Mouse (Mus musculus): ENCODE measurements around the gene Kif28. TPM values are rescaled to one million over a fixed set of nuclear protein-coding genes. Genes with fewer than 3 reads are reported as not detected.
A peak's percentile ranks its signal among the peaks of the same experiment; 100 is the strongest.
"Not testable (repeated sequence)": the region's sequence is repeated elsewhere in the genome, so short reads cannot be mapped to it uniquely, and the experiment has no call there.

The Kif28 gene
- polyA plus RNA-seq, 1 experiment from 2014 or later, result not detected

- H3K9me3 ChIP-seq (ENCODE audit: control insufficient read depth), result no peaks in the 10 kb centered on the region
- H3K9ac ChIP-seq (ENCODE audit: low read depth, low read length), result no peak overlapping the region
- H3K27ac ChIP-seq (ENCODE audit: low read depth, low read length), result no peak overlapping the region
- ATAC-seq, result no peak
- WGBS, result 88% methylated on average over 3 of the region's 3 CpGs
- H3K36me3 ChIP-seq (ENCODE audit: control insufficient read depth, insufficient read depth), result no peaks in the 10 kb centered on the region
- TF ChIP-seq CTCF (IDR thresholded peaks at IDR 0.05; ENCODE audit: low read depth), result no peak
- H3K4me3 ChIP-seq (ENCODE audit: low read depth, low read length), result no peak overlapping the region
- no peaks in the 10 kb centered on the region for H3K27me3 ChIP-seq (replicated peaks; ENCODE audit: control insufficient read depth, insufficient read depth, low read length)
- H3K4me1 ChIP-seq (replicated peaks; ENCODE audit: control insufficient read depth, insufficient read depth, low read length), result no peaks in the 10 kb centered on the region
- H3K4me2 ChIP-seq (replicated peaks; ENCODE audit: low read depth), result no peak overlapping the region
Measured at GRCm38 (mm10) chr1:179731391-179731790, 13.7 kb downstream of the Kif28 start.

- no peak overlapping the region for H3K4me3 ChIP-seq (ENCODE audit: low read depth, low read length)
- no peaks in the 10 kb centered on the region for H3K27me3 ChIP-seq (replicated peaks; ENCODE audit: control insufficient read depth, insufficient read depth, low read length)
- no peaks in the 10 kb centered on the region for H3K36me3 ChIP-seq (ENCODE audit: control insufficient read depth, insufficient read depth)
- WGBS, result 88% methylated on average over 10 of the region's 10 CpGs
- no peak for ATAC-seq
- no peak overlapping the region for H3K27ac ChIP-seq (ENCODE audit: low read depth, low read length)
- H3K4me1 ChIP-seq (replicated peaks; ENCODE audit: control insufficient read depth, insufficient read depth, low read length), result no peaks in the 10 kb centered on the region
- H3K9me3 ChIP-seq (ENCODE audit: control insufficient read depth), result no peaks in the 10 kb centered on the region
- H3K9ac ChIP-seq (ENCODE audit: low read depth, low read length), result no peak overlapping the region
- H3K4me2 ChIP-seq (replicated peaks; ENCODE audit: low read depth), result no peak overlapping the region
- no peak for TF ChIP-seq CTCF (IDR thresholded peaks at IDR 0.05; ENCODE audit: low read depth)
Measured at GRCm38 (mm10) chr1:179728661-179729060, 16.4 kb downstream of the Kif28 start.

DNA sequence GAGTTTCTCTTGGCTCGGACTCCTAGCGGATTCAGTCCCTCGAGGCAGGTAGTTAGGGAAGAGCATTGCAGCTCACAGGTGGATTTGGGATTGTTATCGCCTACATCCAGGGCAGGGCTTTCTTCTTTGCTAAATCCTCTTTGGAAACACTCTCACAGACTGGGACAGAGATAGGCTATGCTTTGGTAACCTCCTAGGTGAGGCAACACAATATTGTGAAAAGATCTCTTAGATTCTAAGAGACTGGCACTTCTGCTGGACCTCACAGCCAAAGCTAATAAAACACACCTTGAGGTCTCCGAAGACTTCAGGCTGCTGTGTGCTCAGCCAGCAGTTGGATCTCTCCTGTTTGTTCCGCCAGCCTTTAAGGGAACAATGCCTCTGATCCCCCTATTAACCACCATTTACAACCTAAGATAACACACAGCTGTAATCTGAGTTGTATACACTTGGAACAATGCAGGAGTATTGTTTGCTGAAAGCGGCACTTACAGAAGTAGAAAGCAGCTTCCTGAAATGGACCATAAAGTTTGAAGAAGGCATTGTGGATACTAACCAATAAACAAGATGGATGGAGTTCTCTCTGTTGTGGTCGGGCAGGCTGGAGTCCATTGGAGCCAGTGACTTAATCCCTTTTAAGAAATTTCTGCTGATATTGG lies 22.1 kb downstream of the Kif28 start:
- H3K4me3 ChIP-seq (ENCODE audit: low read depth, low read length), result no peak overlapping the region
- no peaks in the 10 kb centered on the region for H3K27me3 ChIP-seq (replicated peaks; ENCODE audit: control insufficient read depth, insufficient read depth, low read length)
- peak; percentile 83 for ATAC-seq
- H3K9ac ChIP-seq (ENCODE audit: low read depth, low read length), result no peak overlapping the region
- H3K27ac ChIP-seq (ENCODE audit: low read depth, low read length), result no peak overlapping the region
- no peaks in the 10 kb centered on the region for H3K9me3 ChIP-seq (ENCODE audit: control insufficient read depth)
- H3K36me3 ChIP-seq (ENCODE audit: control insufficient read depth, insufficient read depth), result no peaks in the 10 kb centered on the region
- H3K4me2 ChIP-seq (replicated peaks; ENCODE audit: low read depth), result no peak overlapping the region
- H3K4me1 ChIP-seq (replicated peaks; ENCODE audit: control insufficient read depth, insufficient read depth, low read length), result no peaks in the 10 kb centered on the region
- no peak for TF ChIP-seq CTCF (IDR thresholded peaks at IDR 0.05; ENCODE audit: low read depth)
- 41% methylated on average over 8 of the region's 8 CpGs for WGBS

- no peaks in the 10 kb centered on the region for H3K27me3 ChIP-seq (replicated peaks; ENCODE audit: control insufficient read depth, insufficient read depth, low read length)
- TF ChIP-seq CTCF (IDR thresholded peaks at IDR 0.05; ENCODE audit: low read depth), result no peak
- no peak for ATAC-seq
Measured at GRCm38 (mm10) chr1:179715786-179716185, 29.3 kb downstream of the Kif28 start.

GRCm38 (mm10) chr1:179715289-179715688 lies 29.8 kb downstream of the Kif28 start:
- not testable (repeated sequence) for H3K4me2 ChIP-seq (replicated peaks; ENCODE audit: low read depth); ATAC-seq
- 72% methylated on average over 4 of the region's 4 CpGs for WGBS

More at GRCm38 (mm10) chr1:179715786-179716185, 29.3 kb downstream of the Kif28 start:
- Histone ChIP-seq H3K4me1 (replicated peaks; ENCODE audit: control insufficient read depth, insufficient read depth, low read length) (no peaks in the 10 kb centered on the region), H3K36me3 (ENCODE audit: control insufficient read depth, insufficient read depth) (no peaks in the 10 kb centered on the region), H3K9ac (ENCODE audit: low read depth, low read length) (no peak overlapping the region), H3K9me3 (ENCODE audit: control insufficient read depth) (no peaks in the 10 kb centered on the region), H3K27ac (ENCODE audit: low read depth, low read length) (no peak overlapping the region), H3K4me2 (replicated peaks; ENCODE audit: low read depth) (no peak overlapping the region), H3K4me3 (ENCODE audit: low read depth, low read length) (no peak overlapping the region)
- 95% methylated on average over 4 of the region's 4 CpGs for WGBS

DNA sequence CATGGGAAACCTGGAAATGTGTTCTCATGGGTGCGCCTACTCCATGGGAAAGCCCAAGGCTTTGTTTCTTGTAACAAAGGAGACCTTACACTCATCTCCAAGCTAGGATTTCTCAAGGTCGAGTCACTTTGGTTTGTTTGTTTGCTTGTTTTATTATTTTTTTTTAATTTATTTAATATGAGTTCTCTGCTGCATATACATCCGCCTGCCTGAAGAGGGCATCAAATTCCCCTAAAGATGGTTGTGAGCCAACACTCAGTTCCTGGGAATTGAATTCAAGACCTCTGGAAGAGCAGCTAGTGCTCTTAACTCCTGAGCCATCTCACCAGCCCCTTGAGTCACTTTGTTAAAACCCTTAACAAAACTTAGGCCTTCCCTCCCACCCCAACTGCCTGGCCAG lies 31.7 kb downstream of the Kif28 start:
- no peak for ATAC-seq
- TF ChIP-seq CTCF (IDR thresholded peaks at IDR 0.05; ENCODE audit: low read depth), result no peak
- Histone ChIP-seq H3K9me3 (ENCODE audit: control insufficient read depth) (no peaks in the 10 kb centered on the region), H3K27me3 (replicated peaks; ENCODE audit: control insufficient read depth, insufficient read depth, low read length) (no peaks in the 10 kb centered on the region), H3K4me3 (ENCODE audit: low read depth, low read length) (no peak overlapping the region), H3K4me1 (replicated peaks; ENCODE audit: control insufficient read depth, insufficient read depth, low read length) (no peaks in the 10 kb centered on the region), H3K36me3 (ENCODE audit: control insufficient read depth, insufficient read depth) (no peaks in the 10 kb centered on the region), H3K27ac (ENCODE audit: low read depth, low read length) (no peak overlapping the region), H3K4me2 (replicated peaks; ENCODE audit: low read depth) (no peak overlapping the region), H3K9ac (ENCODE audit: low read depth, low read length) (no peak overlapping the region)
- 89% methylated on average over 3 of the region's 3 CpGs for WGBS

More at GRCm38 (mm10) chr1:179715289-179715688, 29.8 kb downstream of the Kif28 start:
- not testable (repeated sequence) for H3K9ac ChIP-seq (ENCODE audit: low read depth, low read length); H3K9me3 ChIP-seq (ENCODE audit: control insufficient read depth); H3K4me1 ChIP-seq (replicated peaks; ENCODE audit: control insufficient read depth, insufficient read depth, low read length); H3K36me3 ChIP-seq (ENCODE audit: control insufficient read depth, insufficient read depth); H3K27me3 ChIP-seq (replicated peaks; ENCODE audit: control insufficient read depth, insufficient read depth, low read length); H3K27ac ChIP-seq (ENCODE audit: low read depth, low read length); H3K4me3 ChIP-seq (ENCODE audit: low read depth, low read length)
